30 mouse cellular contexts compared by ENCODE assay signal in the genomic region with DNA sequence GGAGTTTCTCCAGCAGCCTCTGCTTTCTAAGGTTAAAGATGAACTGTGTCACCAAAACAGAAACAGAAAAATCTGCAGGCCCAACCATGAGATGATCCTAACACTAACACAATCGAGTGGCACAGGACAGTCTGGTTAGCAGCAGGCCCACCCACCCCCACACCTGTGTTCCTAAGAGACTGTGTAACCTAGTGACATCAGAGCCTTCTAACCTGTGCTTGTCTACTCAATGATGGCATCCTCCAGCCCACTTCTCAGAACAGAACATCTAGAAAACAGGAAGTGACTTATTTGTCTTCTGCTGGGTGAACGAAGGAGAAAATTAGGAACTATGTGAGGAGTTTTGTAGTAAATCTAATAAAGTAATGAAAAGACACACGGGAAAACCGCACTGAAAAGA. TPM values are rescaled to one million over a fixed set of nuclear protein-coding genes. Genes with fewer than 3 reads are reported as not detected.
A peak's percentile ranks its signal among the peaks of the same experiment; 100 is the strongest.
DNase-seq lines count a peak whose midpoint lies in the region; ATAC-seq and TF ChIP-seq lines count a peak whose summit lies in the region.
"Had no signal": no experiment of that assay in that cellular context is flagged by ENCODE, and none has a peak within 500 bp of the region (broad histone marks: within the 10 kb centered on the region; RNA-seq: fewer than 3 reads in every experiment).

No protein-coding gene starts in this region.

- no peak for TF ChIP-seq POLR2A in CH12.LX (IDR thresholded peaks at IDR 0.05; ENCODE audit: low read depth, low read length)

- in situ Hi-C loops in CH12.LX (cut with MboI; ENCODE audit: low pct_ligation_motif_present, low pct_unique_long_range_greater_than_20kb, low sequenced_read_pairs) = no loop called here

- H3K9me3 ChIP-seq in CH12.LX (replicated peaks; ENCODE audit: low read length) = no peaks in the 10 kb centered on the region
- H3K9me3 ChIP-seq: embryonic facial prominence, embryonic 10.5 days; embryonic facial prominence, embryonic 13.5 days; forebrain, embryonic 12.5 days; forebrain, embryonic 15.5 days; heart, embryonic 10.5 days; heart, embryonic 13.5 days; intestine, embryonic 15.5 days had no signal

- no peak overlapping the region for H3K9ac ChIP-seq in CH12.LX (ENCODE audit: insufficient read depth, low read depth)
- H3K9ac ChIP-seq: embryonic facial prominence, embryonic 13.5 days; forebrain, embryonic 12.5 days; forebrain, embryonic 15.5 days; heart, embryonic 13.5 days; hindbrain, embryonic 14.5 days; intestine, embryonic 15.5 days had no signal

- no peaks in the 10 kb centered on the region for H3K79me2 ChIP-seq in CH12.LX (replicated peaks; ENCODE audit: control insufficient read depth, extremely low read depth, insufficient read depth, poor library complexity, severe bottlenecking)

- peaks cover 14 to 25% of the 10 kb centered on the region in 2 experiments for H3K4me1 ChIP-seq in CH12.LX (ENCODE audit: control insufficient read depth in 1 of 2, insufficient read depth in 2 of 2)

- H3K27me3 ChIP-seq in CH12.LX (replicated peaks) = no peaks in the 10 kb centered on the region
- H3K27me3 ChIP-seq: embryonic facial prominence, embryonic 13.5 days; forebrain, embryonic 12.5 days; forebrain, embryonic 15.5 days; heart, embryonic 13.5 days; intestine, embryonic 15.5 days had no signal

- TF ChIP-seq CTCF in layer of hippocampus, adult 2 months (conservative IDR thresholded peaks at IDR 0.05) = no peak
- TF ChIP-seq CTCF in CH12.LX (conservative IDR thresholded peaks at IDR 0.05 in 1 of 2, IDR thresholded peaks at IDR 0.05 in 1 of 2; ENCODE audit: low read depth in 2 of 2, low read length in 2 of 2) = no peak

- no peak for TF ChIP-seq RAD21 in CH12.LX (IDR thresholded peaks at IDR 0.05; ENCODE audit: low read depth, low read length)

- dilution Hi-C loops in CH12.LX (cut with MboI; ENCODE audit: extremely low pct_ligation_motif_present, extremely low pct_unique_long_range_greater_than_20kb, low sequenced_read_pairs) = no loop called here

- ATAC-seq in inflammation-experienced regulatory T-cells, adult 6 months = peak; percentile 56
- ATAC-seq: forebrain, embryonic 15.5 days; hindbrain, postnatal 0 days; intestine, embryonic 15.5 days had no signal

- no peak for DNase-seq in layer of hippocampus, adult 2 months (ENCODE audit: low spot score in 2 of 2)
- DNase-seq in layer of hippocampus, adult 8-10 months (ENCODE audit: low spot score in 2 of 2) = no peak
- DNase-seq in CH12.LX (ENCODE audit: extremely low read depth) = peak; percentile 15
- DNase-seq in thymus, postnatal 36 days = no peak
- no peak for DNase-seq in retina, embryonic 14.5 days (ENCODE audit: low spot score)
- DNase-seq: adrenal gland, adult 8-10 months; adrenal gland, postnatal 25 days; cerebellum, adult 11-12 months; cerebellum, adult 8-10 months; cerebellum, postnatal 10 days; cerebellum, postnatal 36 days; embryo, embryonic 11 days; gastrocnemius, postnatal 25 days; heart, adult 18-20 months; heart, postnatal 14 days; heart, postnatal 4 days; kidney, adult 11 months had no signal

- TF ChIP-seq EP300 in CH12.LX (IDR thresholded peaks at IDR 0.05; ENCODE audit: low read length) = no peak

- H3K4me3 ChIP-seq in layer of hippocampus, adult 2 months = no peak overlapping the region
- H3K4me3 ChIP-seq in CH12.LX (replicated peaks in 1 of 3; ENCODE audit: low read depth in 2 of 3, low read length in 2 of 3, poor library complexity in 1 of 3) = no peak overlapping the region
- H3K4me3 ChIP-seq: embryonic facial prominence, embryonic 10.5 days; embryonic facial prominence, embryonic 13.5 days; erythroblast, embryonic 14.5 days; forebrain, embryonic 12.5 days; forebrain, embryonic 15.5 days; heart, embryonic 10.5 days; heart, embryonic 13.5 days; intestine, embryonic 15.5 days had no signal

- peak overlapping the region; percentile 83; the same call in 1 of the 2 replicates for H3K27ac ChIP-seq in layer of hippocampus, adult 2 months
- H3K27ac ChIP-seq in CH12.LX (ENCODE audit: insufficient read depth, low read depth) = no peak overlapping the region
- H3K27ac ChIP-seq: forebrain, embryonic 15.5 days; heart, embryonic 10.5 days; heart, embryonic 13.5 days; hindbrain, embryonic 14.5 days; intestine, embryonic 15.5 days had no signal

- no peak overlapping the region for H3K4me2 ChIP-seq in CH12.LX (ENCODE audit: insufficient read depth, low read depth, poor library complexity, severe bottlenecking)
- H3K4me2 ChIP-seq: embryonic facial prominence, embryonic 13.5 days; forebrain, embryonic 12.5 days; forebrain, embryonic 15.5 days; heart, embryonic 13.5 days; hindbrain, embryonic 14.5 days; intestine, embryonic 15.5 days had no signal

- peaks cover 34 to 94% of the 10 kb centered on the region in 2 experiments for H3K36me3 ChIP-seq in CH12.LX (replicated peaks in 1 of 2; ENCODE audit: control insufficient read depth in 1 of 2, insufficient read depth in 1 of 2, low read length in 1 of 2)
- H3K36me3 ChIP-seq: forebrain, embryonic 15.5 days; intestine, embryonic 15.5 days had no signal

TF ChIP-seq in CH12.LX, 34 proteins besides CTCF, POLR2A, EP300 and RAD21:
- TF ChIP-seq ZNF384 (IDR thresholded peaks at IDR 0.05; ENCODE audit: low read depth, low read length) (no peak), IRF4 (IDR thresholded peaks at IDR 0.05; ENCODE audit: low read depth, low read length) (no peak), POLR2AphosphoS2 (IDR thresholded peaks at IDR 0.05; ENCODE audit: low read depth, low read length) (no peak), USF1 (IDR thresholded peaks at IDR 0.05; ENCODE audit: low read depth, low read length) (no peak), ZKSCAN1 (IDR thresholded peaks at IDR 0.05; ENCODE audit: borderline replicate concordance, low read depth, low read length) (no peak), MAX (IDR thresholded peaks at IDR 0.05; ENCODE audit: low read length) (no peak), TCF12 (IDR thresholded peaks at IDR 0.05; ENCODE audit: low read depth, low read length) (no peak), MXI1 (IDR thresholded peaks at IDR 0.05; ENCODE audit: low read depth, low read length) (no peak), ETS1 (conservative IDR thresholded peaks at IDR 0.05; ENCODE audit: low read depth, low read length) (no peak), PAX5 (IDR thresholded peaks at IDR 0.05; ENCODE audit: low read length) (no peak), BHLHE40 (IDR thresholded peaks at IDR 0.05; ENCODE audit: low read depth, low read length) (no peak), MYC (IDR thresholded peaks at IDR 0.05; ENCODE audit: low read depth, low read length) (no peak), ZMIZ1 (IDR thresholded peaks at IDR 0.05; ENCODE audit: low read depth, low read length) (no peak), MAZ (IDR thresholded peaks at IDR 0.05; ENCODE audit: low read depth, low read length) (no peak), ELF1 (IDR thresholded peaks at IDR 0.05; ENCODE audit: low read depth, low read length) (no peak), MAFK (IDR thresholded peaks at IDR 0.05; ENCODE audit: insufficient replicate concordance, low read length) (no peak), CHD1 (IDR thresholded peaks at IDR 0.05; ENCODE audit: low read depth, low read length) (no peak), CHD2 (IDR thresholded peaks at IDR 0.05; ENCODE audit: low read length) (no peak)

RNA-seq across cellular contexts. Expression of a gene that starts 33.3 kb away (rescaled TPM):
- total RNA-seq in layer of hippocampus, adult 2 months (2021) = 10 to 100 TPM; 33.0 to 36.4 TPM
- 10 to 100 TPM; 34.1 to 35.7 (median 35.1) TPM for total RNA-seq in layer of hippocampus, adult 8-10 months (2022)
- total RNA-seq in CH12.LX (2012; rRNA removed) (50.9 and 55.1 TPM in 2 replicates), CH12.LX (2014; rRNA removed) (38.9 and 41.7 TPM in 2 replicates)
- polyA plus RNA-seq in CH12.LX (2012; ENCODE audit: insufficient read length, low read depth) = 41.4 and 47.3 TPM in 2 replicates
- polyA plus RNA-seq in inflammation-experienced regulatory T-cells, adult 6 months (2017; shearing (Covaris generic)) = 1 to 10 TPM; 3.2 to 3.5 (median 3.3) TPM

RNA-seq across cellular contexts. Expression of a gene that starts 42.5 kb away (rescaled TPM):
- total RNA-seq in layer of hippocampus, adult 2 months (2021) = 10 to 100 TPM; 35.1 to 38.4 TPM
- 10 to 100 TPM; 24.6 to 32.6 (median 28.6) TPM for total RNA-seq in layer of hippocampus, adult 8-10 months (2022)
- total RNA-seq in CH12.LX (2012; rRNA removed) (not detected in 2 replicates), CH12.LX (2014; rRNA removed) (not detected in 2 replicates)
- not detected in 2 replicates for polyA plus RNA-seq in CH12.LX (2012; ENCODE audit: insufficient read length, low read depth)
- polyA plus RNA-seq in inflammation-experienced regulatory T-cells, adult 6 months (2017; shearing (Covaris generic)) = under 1 TPM in 1 of 3 experiments, not detected in 2; 0.54 TPM
- total RNA-seq: MEL had no signal
- polyA plus RNA-seq: C2C12; erythroblast, embryonic 14.5 days; heart, embryonic 10.5 days; heart, embryonic 13.5 days had no signal

Comparison
In these comparisons a context has a peak if more than half of its experiments do, and no peak if none do; other contexts are left out.
1. RNA of a gene that starts 42.5 kb away (total RNA-seq): 35.1 to 38.4 TPM in layer of hippocampus, adult 2 months and 24.6 to 32.6 TPM in layer of hippocampus, adult 8-10 months; not detected in CH12.LX; every median in the first group is over 10 times any median in the second.